Mouse (Mus musculus) hindbrain, embryonic 11.5 days (tissue): ENCODE data around the gene Gm20388. TPM values are rescaled to one million over a fixed set of nuclear protein-coding genes. Genes with fewer than 3 reads are reported as not detected.

ENCODE experiments used
- ATAC-seq: fragments of 200-750 bp; cut with Nextera tagmentation; 2 replicates; pipeline ENCODE4 v1.8.0; 2017; ENCODE audit warnings: mild to moderate bottlenecking, moderate TSS enrichment, moderate library complexity; ENCODE audit not compliant: low FRiP score
- DNase-seq: peaks from one replicate; pipeline ENCODE4 v3.0.0-alpha.2; 2015; ENCODE audit warnings: low spot score
- H3K27ac ChIP-seq: fragments of 300-500 bp; sonication (generic); 2 replicates; pipeline ENCODE4 v1.5.1; 2014; ENCODE audit warnings: mild to moderate bottlenecking, low read depth, low read length
- H3K27me3 ChIP-seq: fragments of 300-500 bp; sonication (generic); 2 replicates; pipeline ENCODE4 v1.6.1; 2014; ENCODE audit warnings: mild to moderate bottlenecking, low read length, moderate library complexity, mixed read lengths; ENCODE audit not compliant: control insufficient read depth, insufficient read depth
- H3K36me3 ChIP-seq: fragments of 300-500 bp; sonication (generic); 2 replicates; pipeline ENCODE4 v1.6.1; 2014; ENCODE audit warnings: mild to moderate bottlenecking, low read length, moderate library complexity, mixed read lengths; ENCODE audit not compliant: control insufficient read depth, insufficient read depth
- H3K4me1 ChIP-seq: fragments of 300-500 bp; sonication (generic); replicated peaks from 2 replicates; pipeline ENCODE4 v1.6.1; 2014; ENCODE audit warnings: low read length, mixed read lengths; ENCODE audit not compliant: control insufficient read depth, insufficient read depth
- H3K4me2 ChIP-seq: fragments of 300-500 bp; sonication (generic); replicated peaks from 2 replicates; pipeline ENCODE4 v1.6.1; 2014; ENCODE audit warnings: mild to moderate bottlenecking, low read depth, low read length
- H3K4me3 ChIP-seq: fragments of 300-500 bp; sonication (generic); 2 replicates; pipeline ENCODE4 v1.5.1; 2014; ENCODE audit warnings: low read depth, low read length
- H3K9ac ChIP-seq: fragments of 300-500 bp; sonication (generic); 2 replicates; pipeline ENCODE4 v1.6.1; 2014; ENCODE audit warnings: low read depth, low read length
- H3K9me3 ChIP-seq: fragments of 300-500 bp; sonication (generic); 2 replicates; pipeline ENCODE4 v1.6.1; 2016; ENCODE audit warnings: low read length; ENCODE audit not compliant: control insufficient read depth
- WGBS: fragments of 180-500 bp; shearing (Covaris S2); extraction: QIAGEN DNeasy Blood & Tissue Kit; methylation state at CpG from one replicate; pipeline ENCODE4 v1.1.7; 2014; 5-methylcytosine and 5-hydroxymethylcytosine counted together
- polyA plus RNA-seq: library from polyadenylated mRNA; unstranded; fragments of >200 nt; fragmentation: Nextera tagmentation; extraction: Ambion mirVana; gene quantifications from 2 replicates; pipeline ENCODE4 v1.2.1, GENCODE M21; 2014

Gm20388 gene
- polyA plus RNA-seq, 1 experiment from 2014 or later: 11.8 TPM

DNA sequence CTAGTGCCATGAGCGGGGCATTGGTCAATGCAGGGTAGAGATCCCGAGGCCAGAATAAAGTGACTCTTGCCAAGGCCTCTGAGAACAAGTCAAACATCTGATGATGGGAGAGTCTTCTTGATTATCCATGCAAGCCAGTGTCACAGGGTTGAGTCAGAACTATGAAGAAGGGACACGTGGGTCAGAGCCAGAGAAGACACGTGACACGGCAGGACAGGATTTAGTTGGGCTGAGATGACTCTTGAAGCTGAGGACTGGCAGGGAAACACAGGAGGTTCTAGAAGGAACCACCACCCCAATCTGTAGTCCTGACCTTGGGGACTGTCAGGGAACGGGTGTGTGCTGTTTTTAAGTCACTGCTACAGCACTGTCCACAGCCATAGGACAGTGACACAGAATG lies 849.2 kb downstream of the Gm20388 start:
- Histone ChIP-seq H3K36me3 (no peaks in the 10 kb centered on the region), H3K4me2 (no peak overlapping the region), H3K4me3 (no peak overlapping the region), H3K27ac (no peak overlapping the region), H3K9ac (no peak overlapping the region), H3K27me3 (no peaks in the 10 kb centered on the region), H3K4me1 (0 out of 2 replicates have a peak, but pooled peaks cover 3% of the 10 kb centered on the region), H3K9me3 (no peaks in the 10 kb centered on the region)
- WGBS: 90% methylated on average over 6 of the region's 6 CpGs
- ATAC-seq (no peak), DNase-seq (no peak)

GRCm38 (mm10) chr8:120760341-120761215 lies 849.9 kb downstream of the Gm20388 start:
- WGBS: 86% methylated on average over 19 of the region's 19 CpGs
- no peak for ATAC-seq
- DNase-seq: no peak

GRCm38 (mm10) chr8:120763267-120763666 lies 852.6 kb downstream of the Gm20388 start:
- no peak overlapping the region for H3K4me2 ChIP-seq
- DNase-seq (no peak), ATAC-seq (no peak)
- no peak overlapping the region for H3K9ac ChIP-seq
- H3K4me3 ChIP-seq: no peak overlapping the region
- no peaks in the 10 kb centered on the region for H3K9me3 ChIP-seq
- no peaks in the 10 kb centered on the region for H3K4me1 ChIP-seq
- H3K36me3 ChIP-seq: no peaks in the 10 kb centered on the region
- WGBS: 81% methylated on average over 5 of the region's 5 CpGs
- no peak overlapping the region for H3K27ac ChIP-seq
- H3K27me3 ChIP-seq: no peaks in the 10 kb centered on the region; the same call in 1 of the 2 replicates

More at GRCm38 (mm10) chr8:120760341-120761215, 849.9 kb downstream of the Gm20388 start:
- no peak overlapping the region for H3K9ac ChIP-seq
- H3K4me1 ChIP-seq: no peaks in the 10 kb centered on the region
- no peaks in the 10 kb centered on the region for H3K27me3 ChIP-seq
- no peak overlapping the region for H3K4me3 ChIP-seq
- H3K9me3 ChIP-seq: no peaks in the 10 kb centered on the region
- no peak overlapping the region for H3K27ac ChIP-seq
- H3K36me3 ChIP-seq: no peaks in the 10 kb centered on the region
- H3K4me2 ChIP-seq: no peak overlapping the region

GRCm38 (mm10) chr8:120764638-120765037 lies 854.0 kb downstream of the Gm20388 start:
- DNase-seq (no peak), ATAC-seq (no peak)
- Histone ChIP-seq H3K27me3 (no peaks in the 10 kb centered on the region; the same call in 1 of the 2 replicates), H3K4me2 (no peak overlapping the region), H3K27ac (no peak overlapping the region), H3K4me1 (no peaks in the 10 kb centered on the region), H3K36me3 (no peaks in the 10 kb centered on the region), H3K4me3 (no peak overlapping the region), H3K9me3 (no peaks in the 10 kb centered on the region), H3K9ac (no peak overlapping the region)

DNA sequence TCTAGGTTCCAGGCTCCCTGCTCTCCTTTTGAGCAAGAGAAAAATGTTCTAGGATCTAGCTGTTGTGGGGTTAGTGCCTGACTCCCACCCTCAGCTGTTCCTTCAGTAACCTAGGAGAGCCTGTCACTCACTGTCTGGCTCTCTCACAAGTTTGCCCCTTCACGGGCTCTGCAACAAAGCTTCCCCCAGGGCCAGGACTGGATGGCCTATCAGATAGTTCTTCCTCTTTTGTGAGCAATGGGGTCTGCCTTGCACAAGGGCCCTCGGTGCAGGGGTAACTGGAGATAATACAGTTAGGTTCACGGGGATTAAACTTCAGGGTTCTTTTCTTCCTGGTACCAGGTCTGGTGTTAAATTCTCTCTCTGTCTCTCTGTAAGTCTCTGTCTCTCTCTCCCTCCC lies 856.0 kb downstream of the Gm20388 start:
- Histone ChIP-seq H3K27ac (no peak overlapping the region), H3K4me2 (no peak overlapping the region), H3K9me3 (no peaks in the 10 kb centered on the region), H3K4me1 (no peaks in the 10 kb centered on the region), H3K4me3 (no peak overlapping the region), H3K27me3 (no peaks in the 10 kb centered on the region; the same call in 1 of the 2 replicates), H3K9ac (no peak overlapping the region), H3K36me3 (no peaks in the 10 kb centered on the region)
- ATAC-seq (no peak), DNase-seq (no peak)
- WGBS: 49% methylated on average over 3 of the region's 3 CpGs

DNA sequence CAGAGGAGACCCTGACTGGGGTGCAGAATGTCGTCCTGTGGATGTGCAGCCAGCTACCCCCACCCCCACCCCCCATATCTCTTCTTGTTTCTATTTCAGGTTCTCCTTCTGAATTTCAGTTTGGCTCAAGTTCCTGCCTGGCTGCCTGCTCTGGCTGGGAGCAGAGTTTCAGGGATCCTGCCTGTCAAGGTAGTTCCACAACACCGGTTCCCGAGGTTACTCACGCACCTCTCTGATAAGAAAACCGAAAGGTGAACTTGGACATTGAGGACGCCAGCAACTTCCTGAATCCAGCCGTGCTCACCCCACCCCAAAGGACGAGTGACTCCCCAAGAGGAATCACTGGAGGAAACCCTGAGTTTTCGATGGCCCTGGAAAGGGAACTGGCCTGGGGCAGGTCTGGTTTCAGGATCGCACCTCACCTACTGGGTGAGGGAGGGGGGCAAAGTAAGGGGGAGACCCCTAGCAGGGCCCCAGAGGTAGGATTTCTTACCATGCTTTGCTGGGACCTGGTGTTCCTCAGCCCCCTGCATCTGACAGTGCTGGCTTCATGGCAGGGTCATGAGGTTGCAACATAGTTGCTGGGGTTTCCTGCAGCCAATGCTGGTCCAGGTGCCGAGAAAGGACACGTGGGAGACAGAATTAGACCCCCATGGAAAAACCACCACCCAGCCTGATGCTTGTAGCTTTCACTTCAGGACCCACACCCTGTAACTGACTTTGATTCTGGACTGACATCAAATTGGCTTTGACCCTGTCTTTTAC lies 858.0 kb downstream of the Gm20388 start:
- WGBS: 79% methylated on average over 12 of the region's 12 CpGs
- Histone ChIP-seq H3K4me1 (no peaks in the 10 kb centered on the region), H3K27ac (no peak overlapping the region), H3K4me2 (no peak overlapping the region), H3K36me3 (no peaks in the 10 kb centered on the region), H3K9ac (no peak overlapping the region), H3K9me3 (no peaks in the 10 kb centered on the region), H3K4me3 (no peak overlapping the region), H3K27me3 (no peaks in the 10 kb centered on the region; the same call in 1 of the 2 replicates)
- no peak for ATAC-seq
- no peak for DNase-seq

DNA sequence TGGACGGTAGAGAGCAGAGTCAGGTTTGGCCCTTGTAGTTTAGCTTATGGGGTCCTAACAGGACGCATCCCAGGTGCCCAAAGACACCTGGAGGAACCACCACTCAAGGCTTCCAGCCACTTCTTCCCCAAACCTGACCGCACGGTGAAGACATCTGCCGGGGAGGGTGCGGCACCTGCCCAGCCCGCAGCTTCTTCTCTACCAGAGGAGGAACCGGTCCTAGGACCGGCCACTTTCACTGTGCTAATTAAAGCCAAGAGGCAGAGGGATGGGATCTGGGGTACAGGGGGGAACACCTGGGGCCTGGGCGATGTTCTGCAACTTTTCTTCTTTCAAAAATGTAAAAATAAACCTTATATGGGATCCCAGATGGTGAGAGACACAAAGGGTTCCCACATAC lies 866.5 kb downstream of the Gm20388 start:
- DNase-seq: no peak
- H3K27me3 ChIP-seq: no peaks in the 10 kb centered on the region
- 89% methylated on average over 10 of the region's 10 CpGs for WGBS

GRCm38 (mm10) chr8:120777732-120778131 lies 867.1 kb downstream of the Gm20388 start:
- no peak for ATAC-seq
- no peaks in the 10 kb centered on the region for H3K9me3 ChIP-seq

More for the DNA sequence above, 866.5 kb downstream of the Gm20388 start:
- Histone ChIP-seq H3K27ac (no peak overlapping the region), H3K9me3 (no peaks in the 10 kb centered on the region), H3K36me3 (no peaks in the 10 kb centered on the region), H3K9ac (no peak overlapping the region), H3K4me1 (no peaks in the 10 kb centered on the region), H3K4me3 (no peak overlapping the region), H3K4me2 (no peak overlapping the region)
- ATAC-seq: no peak

More at GRCm38 (mm10) chr8:120777732-120778131, 867.1 kb downstream of the Gm20388 start:
- H3K4me2 ChIP-seq: no peak overlapping the region
- H3K4me1 ChIP-seq: no peaks in the 10 kb centered on the region
- WGBS: 60% methylated on average over 13 of the region's 13 CpGs
- no peak overlapping the region for H3K9ac ChIP-seq
- no peak overlapping the region for H3K27ac ChIP-seq
- no peak overlapping the region for H3K4me3 ChIP-seq
- H3K27me3 ChIP-seq: no peaks in the 10 kb centered on the region
- DNase-seq: no peak
- no peaks in the 10 kb centered on the region for H3K36me3 ChIP-seq
